In genomic region chr9:42885566-42885965, GRCm38 (mm10) we compare ENCODE assay signal across 27 mouse cellular contexts. TPM values are rescaled to one million over a fixed set of nuclear protein-coding genes. Genes with fewer than 3 reads are reported as not detected.
DNase-seq lines count a peak whose midpoint lies in the region; ATAC-seq and TF ChIP-seq lines count a peak whose summit lies in the region.
"Had no signal": no experiment of that assay in that cellular context is flagged by ENCODE, and none has a peak within 500 bp of the region (broad histone marks: within the 10 kb centered on the region; RNA-seq: fewer than 3 reads in every experiment).

No protein-coding gene starts in this region.

- H3K27me3 ChIP-seq in intestine, embryonic 15.5 days (replicated peaks), result no peaks in the 10 kb centered on the region
- no peaks in the 10 kb centered on the region for H3K27me3 ChIP-seq in intestine, postnatal 0 days (replicated peaks; ENCODE audit: control insufficient read depth, insufficient read depth, low read length)
- no peaks in the 10 kb centered on the region for H3K27me3 ChIP-seq in lung, postnatal 0 days (replicated peaks; ENCODE audit: insufficient read depth, low read length)
- H3K27me3 ChIP-seq in heart, adult 2 months (ENCODE audit: control insufficient read depth, insufficient read depth, low read length), result no peaks in the 10 kb centered on the region
- H3K27me3 ChIP-seq: embryonic facial prominence, embryonic 12.5 days; embryonic facial prominence, embryonic 15.5 days had no signal

- ATAC-seq in intestine, embryonic 15.5 days, result no peak
- no peak for ATAC-seq in intestine, postnatal 0 days
- ATAC-seq in lung, postnatal 0 days, result no peak
- ATAC-seq: forebrain, embryonic 14.5 days; forebrain, postnatal 0 days had no signal

- H3K27ac ChIP-seq in intestine, embryonic 15.5 days, result no peak overlapping the region
- no peak overlapping the region for H3K27ac ChIP-seq in intestine, postnatal 0 days (ENCODE audit: low read depth, low read length)
- H3K27ac ChIP-seq in lung, postnatal 0 days (ENCODE audit: low read length), result no peak overlapping the region
- H3K27ac ChIP-seq in heart, adult 2 months, result no peak overlapping the region
- H3K27ac ChIP-seq: embryonic facial prominence, embryonic 12.5 days; embryonic facial prominence, embryonic 15.5 days; gastrocnemius, adult 2 months; heart, embryonic 15.5 days; hindbrain, embryonic 10.5 days; hindbrain, embryonic 13.5 days had no signal

- H3K36me3 ChIP-seq in intestine, embryonic 15.5 days, result no peaks in the 10 kb centered on the region
- no peaks in the 10 kb centered on the region for H3K36me3 ChIP-seq in intestine, postnatal 0 days (ENCODE audit: control insufficient read depth, insufficient read depth)
- no peaks in the 10 kb centered on the region for H3K36me3 ChIP-seq in lung, postnatal 0 days (ENCODE audit: insufficient read depth, low read length)
- no peaks in the 10 kb centered on the region for H3K36me3 ChIP-seq in heart, adult 2 months (ENCODE audit: control insufficient read depth, insufficient read depth, low read length)
- H3K36me3 ChIP-seq: embryonic facial prominence, embryonic 12.5 days; embryonic facial prominence, embryonic 15.5 days; heart, embryonic 12.5 days; heart, embryonic 15.5 days; hindbrain, embryonic 10.5 days; hindbrain, embryonic 13.5 days had no signal

- DNase-seq in kidney, adult 9 months, result peak; percentile 18
- DNase-seq in kidney, adult 8-10 months, result no peak
- peak; percentile 23 for DNase-seq in lung, postnatal 0 days (ENCODE audit: low spot score)
- no peak for DNase-seq in lung, postnatal 14 days
- DNase-seq in heart, adult 2 months, result no peak
- no peak for DNase-seq in MN1 (ENCODE audit: low spot score)
- DNase-seq: adrenal gland, adult 2 months; adrenal gland, postnatal 14 days; cerebellum, adult 11 months; cerebellum, adult 2 months; cerebellum, adult 9-11 months; cerebellum, postnatal 25 days; forebrain, postnatal 0 days; gastrocnemius, adult 2 months; gastrocnemius, postnatal 14 days; heart, postnatal 10 days; heart, postnatal 36 days had no signal

- no peaks in the 10 kb centered on the region for H3K79me2 ChIP-seq in heart, adult 2 months (replicated peaks; ENCODE audit: control insufficient read depth, insufficient read depth, low read length)

- intact Hi-C loops in heart, adult 2 months (cut with DNase I), result no loop called here

- peaks cover 14% of the 10 kb centered on the region for H3K4me1 ChIP-seq in intestine, embryonic 15.5 days (replicated peaks)
- 0 out of 2 replicates have a peak, but pooled peaks cover 3% of the 10 kb centered on the region for H3K4me1 ChIP-seq in intestine, postnatal 0 days (replicated peaks; ENCODE audit: control insufficient read depth, insufficient read depth, low read length)
- no peaks in the 10 kb centered on the region for H3K4me1 ChIP-seq in lung, postnatal 0 days (ENCODE audit: insufficient read depth, low read depth, low read length)
- no peaks in the 10 kb centered on the region for H3K4me1 ChIP-seq in heart, adult 2 months (ENCODE audit: control insufficient read depth, insufficient read depth, low read length)

- no peak for TF ChIP-seq POLR2A in heart, adult 2 months (IDR thresholded peaks at IDR 0.05; ENCODE audit: insufficient read depth, low read depth, low read length)

- peak overlapping the region; percentile 53; the same call in 1 of the 2 replicates for H3K4me2 ChIP-seq in intestine, embryonic 15.5 days (replicated peaks)
- no peak overlapping the region for H3K4me2 ChIP-seq in intestine, postnatal 0 days (replicated peaks; ENCODE audit: low read depth)
- H3K4me2 ChIP-seq in lung, postnatal 0 days (replicated peaks; ENCODE audit: low read depth, low read length), result no peak overlapping the region
- H3K4me2 ChIP-seq: embryonic facial prominence, embryonic 12.5 days; embryonic facial prominence, embryonic 15.5 days; heart, embryonic 12.5 days; heart, embryonic 15.5 days; hindbrain, embryonic 13.5 days had no signal

- no peak overlapping the region for H3K4me3 ChIP-seq in intestine, embryonic 15.5 days (replicated peaks)
- no peak overlapping the region for H3K4me3 ChIP-seq in intestine, postnatal 0 days (ENCODE audit: low read depth, low read length)
- H3K4me3 ChIP-seq in lung, postnatal 0 days (ENCODE audit: low read depth, low read length), result no peak overlapping the region
- H3K4me3 ChIP-seq in heart, adult 2 months, result no peak overlapping the region
- H3K4me3 ChIP-seq: embryonic facial prominence, embryonic 12.5 days; embryonic facial prominence, embryonic 15.5 days; gastrocnemius, adult 2 months; heart, embryonic 12.5 days; heart, embryonic 15.5 days; hindbrain, embryonic 10.5 days; hindbrain, embryonic 13.5 days had no signal

- TF ChIP-seq CTCF in intestine, postnatal 0 days (IDR thresholded peaks at IDR 0.05; ENCODE audit: low read depth), result no peak
- no peak for TF ChIP-seq CTCF in lung, postnatal 0 days (IDR thresholded peaks at IDR 0.05)
- TF ChIP-seq CTCF in heart, adult 2 months (IDR thresholded peaks at IDR 0.05), result no peak

- no peaks in the 10 kb centered on the region for H3K9me3 ChIP-seq in intestine, embryonic 15.5 days
- no peaks in the 10 kb centered on the region for H3K9me3 ChIP-seq in intestine, postnatal 0 days (ENCODE audit: control insufficient read depth)
- no peaks in the 10 kb centered on the region for H3K9me3 ChIP-seq in lung, postnatal 0 days (ENCODE audit: low read length)
- H3K9me3 ChIP-seq: embryonic facial prominence, embryonic 12.5 days; embryonic facial prominence, embryonic 15.5 days; heart, embryonic 12.5 days; heart, embryonic 15.5 days; hindbrain, embryonic 10.5 days; hindbrain, embryonic 13.5 days had no signal

- no peak overlapping the region for H3K9ac ChIP-seq in intestine, embryonic 15.5 days
- no peak overlapping the region for H3K9ac ChIP-seq in intestine, postnatal 0 days (ENCODE audit: low read depth, low read length)
- no peak overlapping the region for H3K9ac ChIP-seq in lung, postnatal 0 days (replicated peaks; ENCODE audit: low read depth)
- H3K9ac ChIP-seq in heart, adult 2 months (ENCODE audit: low read depth, low read length), result no peak overlapping the region
- H3K9ac ChIP-seq: embryonic facial prominence, embryonic 12.5 days; embryonic facial prominence, embryonic 15.5 days; forebrain, postnatal 0 days; heart, embryonic 12.5 days; heart, embryonic 15.5 days; hindbrain, embryonic 13.5 days had no signal

- WGBS in intestine, embryonic 15.5 days, result 54% methylated on average over 8 of the region's 8 CpGs
- 40% methylated on average over 8 of the region's 8 CpGs for WGBS in intestine, postnatal 0 days
- 53% methylated on average over 8 of the region's 8 CpGs for WGBS in lung, postnatal 0 days
- WGBS in heart, adult 2 months, result 52% methylated on average over 8 of the region's 8 CpGs

- peak; percentile 37; the same call in 1 of the 2 replicates for TF ChIP-seq EP300 in lung, postnatal 0 days (IDR thresholded peaks at IDR 0.05)
- TF ChIP-seq EP300 in heart, adult 2 months (IDR thresholded peaks at IDR 0.05; ENCODE audit: insufficient read depth, low read depth, low read length), result no peak

RNA-seq across cellular contexts. Expression of gene Grik4, which starts 58.7 kb away (rescaled TPM):
- 1.7 and 1.8 TPM in 2 replicates for polyA plus RNA-seq in intestine, embryonic 15.5 days (2015; fragmentation: Nextera tagmentation; extraction: Ambion mirVana)
- polyA plus RNA-seq in intestine, postnatal 0 days (2015; fragmentation: Nextera tagmentation; extraction: Ambion mirVana), result 0.63 and 0.68 TPM in 2 replicates
- 0.47 and 0.67 TPM in 2 replicates for polyA plus RNA-seq in lung, postnatal 0 days (2015; fragmentation: Nextera tagmentation; extraction: Ambion mirVana)
- total RNA-seq in heart, adult 2 months (2021), result under 1 TPM in 1 of 2 experiments, not detected in 1; 0.09 TPM
- 0.02 and 0.09 TPM in 2 replicates for polyA plus RNA-seq in heart, adult 2 months (2012; rRNA removed)
- total RNA-seq: common myeloid progenitor, adult 5-6 weeks had no signal

Comparison
In these comparisons a context has a peak if more than half of its experiments do, and no peak if none do; other contexts are left out.
1. DNase-seq: peak in kidney, adult 9 months (single experiment) and lung, postnatal 0 days (single experiment); none in kidney, adult 8-10 months (0 of 2), lung, postnatal 14 days (single experiment), heart, adult 2 months (0 of 2) and MN1 (single experiment).